ENCODE assay signal across 7 mouse cellular contexts in genomic region chr17:56219805-56220204, GRCm38 (mm10). TPM values are rescaled to one million over a fixed set of nuclear protein-coding genes. Genes with fewer than 3 reads are reported as not detected.
A peak's percentile ranks its signal among the peaks of the same experiment; 100 is the strongest.
DNase-seq lines count a peak whose midpoint lies in the region; ATAC-seq and TF ChIP-seq lines count a peak whose summit lies in the region.

No protein-coding gene starts in this region.

- WGBS in heart, embryonic 11.5 days (ENCODE audit: insufficient replicate concordance): 54% methylated on average over 3 of the region's 3 CpGs
- WGBS in liver, embryonic 13.5 days (ENCODE audit: insufficient replicate concordance): 36% methylated on average over 3 of the region's 3 CpGs

- peaks cover 14% of the 10 kb centered on the region for H3K4me1 ChIP-seq in heart, embryonic 11.5 days (ENCODE audit: control insufficient read depth, insufficient read depth, low read length)
- peaks cover 40% of the 10 kb centered on the region for H3K4me1 ChIP-seq in liver, embryonic 13.5 days (replicated peaks)

- no peak overlapping the region for H3ac ChIP-seq in C2C12 (ENCODE audit: control insufficient read depth, insufficient read length, low read depth)

- peak overlapping the region; percentile 87; the same call in 1 of the 2 replicates for H3K4me2 ChIP-seq in heart, embryonic 11.5 days
- peak overlapping the region; percentile 83 for H3K4me2 ChIP-seq in liver, embryonic 13.5 days

- no peaks in the 10 kb centered on the region for H3K36me3 ChIP-seq in C2C12 (ENCODE audit: control insufficient read depth, insufficient read depth)
- peaks cover 2% of the 10 kb centered on the region; the same call in 1 of the 2 replicates for H3K36me3 ChIP-seq in heart, embryonic 11.5 days (ENCODE audit: control insufficient read depth, insufficient read depth, low read length)
- H3K36me3 ChIP-seq in liver, embryonic 13.5 days: 0 out of 2 replicates have a peak, but pooled peaks cover 4% of the 10 kb centered on the region

- TF ChIP-seq CTCF in C2C12 (IDR thresholded peaks at IDR 0.05; ENCODE audit: control insufficient read depth, insufficient read depth, insufficient read length): no peak

- H3K79me2 ChIP-seq in C2C12 (ENCODE audit: control insufficient read depth, insufficient read depth): peaks cover 37% of the 10 kb centered on the region

- H3K4me3 ChIP-seq in C2C12 (ENCODE audit: insufficient read depth, poor library complexity, severe bottlenecking): no peak overlapping the region
- no peak overlapping the region for H3K4me3 ChIP-seq in heart, embryonic 11.5 days (ENCODE audit: low read depth, low read length)
- no peak overlapping the region for H3K4me3 ChIP-seq in liver, embryonic 13.5 days (replicated peaks)

- H3K27me3 ChIP-seq in C2C12 (ENCODE audit: control insufficient read depth, insufficient read depth, insufficient read length): no peaks in the 10 kb centered on the region
- H3K27me3 ChIP-seq in heart, embryonic 11.5 days (ENCODE audit: control insufficient read depth, insufficient read depth, low read length): no peaks in the 10 kb centered on the region
- no peaks in the 10 kb centered on the region for H3K27me3 ChIP-seq in liver, embryonic 13.5 days

- H3K27ac ChIP-seq in heart, embryonic 11.5 days (ENCODE audit: low read depth, low read length): no peak overlapping the region
- peak overlapping the region; percentile 89 for H3K27ac ChIP-seq in liver, embryonic 13.5 days

- no peaks in the 10 kb centered on the region for H3K9me3 ChIP-seq in heart, embryonic 11.5 days (replicated peaks; ENCODE audit: control insufficient read depth, low read length)
- H3K9me3 ChIP-seq in liver, embryonic 13.5 days (replicated peaks): no peaks in the 10 kb centered on the region

- peaks cover 9% of the 10 kb centered on the region for H3K79me3 ChIP-seq in C2C12 (ENCODE audit: low read depth)

- peak; percentile 51 for DNase-seq in MN1 (ENCODE audit: low spot score)
- DNase-seq in liver, embryonic 13.5 days: no peak
- no peak for DNase-seq in thymus, postnatal 10 days (ENCODE audit: low spot score in 2 of 2)
- DNase-seq in cerebellum, postnatal 10 days: no peak
- DNase-seq in spleen, postnatal 14 days (ENCODE audit: low spot score in 2 of 2): no peak

- H3K9ac ChIP-seq in heart, embryonic 11.5 days (ENCODE audit: low read depth, low read length): no peak overlapping the region
- H3K9ac ChIP-seq in liver, embryonic 13.5 days: no peak overlapping the region

- no peak for ATAC-seq in heart, embryonic 11.5 days (replicated peaks; ENCODE audit: insufficient number of reproducible peaks, low FRiP score, low TSS enrichment)
- no peak for ATAC-seq in liver, embryonic 13.5 days (ENCODE audit: low read depth)

TF ChIP-seq in C2C12, 6 proteins besides CTCF, POLR2A, EP300 and RAD21:
- TF ChIP-seq MAX (IDR thresholded peaks at IDR 0.05): no peak
- TF ChIP-seq CEBPB (IDR thresholded peaks at IDR 0.05; ENCODE audit: low read depth): peak; percentile 18
- no peak for TF ChIP-seq MYOD1 (IDR thresholded peaks at IDR 0.05; ENCODE audit: control insufficient read depth, insufficient read length, low read depth)

RNA-seq across cellular contexts. Expression of gene Dpp9, which starts 1.1 kb away (rescaled TPM):
- 51.8 TPM for polyA plus RNA-seq in C2C12 (2012; fragmentation: generic; extraction: Trizol)
- 21.4 and 23.2 TPM in 2 replicates for polyA plus RNA-seq in heart, embryonic 11.5 days (2014; fragmentation: Nextera tagmentation; extraction: Ambion mirVana)
- 19.6 and 23.0 TPM in 2 replicates for polyA plus RNA-seq in liver, embryonic 13.5 days (2015; fragmentation: Nextera tagmentation; extraction: Ambion mirVana)

RNA-seq across cellular contexts. Expression of gene Mydgf, which starts 36.1 kb away (rescaled TPM):
- 106 TPM for polyA plus RNA-seq in C2C12 (2012; fragmentation: generic; extraction: Trizol)
- polyA plus RNA-seq in heart, embryonic 11.5 days (2014; fragmentation: Nextera tagmentation; extraction: Ambion mirVana): 78.6 and 87.8 TPM in 2 replicates
- 59.2 and 66.7 TPM in 2 replicates for polyA plus RNA-seq in liver, embryonic 13.5 days (2015; fragmentation: Nextera tagmentation; extraction: Ambion mirVana)

RNA-seq across cellular contexts. Expression of gene Fem1a, which starts 36.8 kb away (rescaled TPM):
- polyA plus RNA-seq in C2C12 (2012; fragmentation: generic; extraction: Trizol): 18.1 TPM
- 17.9 and 19.3 TPM in 2 replicates for polyA plus RNA-seq in heart, embryonic 11.5 days (2014; fragmentation: Nextera tagmentation; extraction: Ambion mirVana)
- 6.1 and 7.1 TPM in 2 replicates for polyA plus RNA-seq in liver, embryonic 13.5 days (2015; fragmentation: Nextera tagmentation; extraction: Ambion mirVana)

RNA-seq across cellular contexts. Expression of gene Ticam1, which starts 56.8 kb away (rescaled TPM):
- polyA plus RNA-seq in C2C12 (2012; fragmentation: generic; extraction: Trizol): 5.8 TPM
- 10.4 and 11.4 TPM in 2 replicates for polyA plus RNA-seq in heart, embryonic 11.5 days (2014; fragmentation: Nextera tagmentation; extraction: Ambion mirVana)
- polyA plus RNA-seq in liver, embryonic 13.5 days (2015; fragmentation: Nextera tagmentation; extraction: Ambion mirVana): 2.3 and 2.7 TPM in 2 replicates

RNA-seq across cellular contexts. Expression of gene Tnfaip8l1, which starts 57.5 kb away (rescaled TPM):
- polyA plus RNA-seq in C2C12 (2012; fragmentation: generic; extraction: Trizol): 2.3 TPM
- polyA plus RNA-seq in heart, embryonic 11.5 days (2014; fragmentation: Nextera tagmentation; extraction: Ambion mirVana): 4.7 and 6.0 TPM in 2 replicates
- polyA plus RNA-seq in liver, embryonic 13.5 days (2015; fragmentation: Nextera tagmentation; extraction: Ambion mirVana): 2.7 and 2.9 TPM in 2 replicates
